Mouse (Mus musculus): ENCODE data around the gene Tnxb. TPM values are rescaled to one million over a fixed set of nuclear protein-coding genes. Genes with fewer than 3 reads are reported as not detected.

The Tnxb gene
- polyA plus RNA-seq, 1 experiment from 2014 or later = 0.85 TPM

DNA sequence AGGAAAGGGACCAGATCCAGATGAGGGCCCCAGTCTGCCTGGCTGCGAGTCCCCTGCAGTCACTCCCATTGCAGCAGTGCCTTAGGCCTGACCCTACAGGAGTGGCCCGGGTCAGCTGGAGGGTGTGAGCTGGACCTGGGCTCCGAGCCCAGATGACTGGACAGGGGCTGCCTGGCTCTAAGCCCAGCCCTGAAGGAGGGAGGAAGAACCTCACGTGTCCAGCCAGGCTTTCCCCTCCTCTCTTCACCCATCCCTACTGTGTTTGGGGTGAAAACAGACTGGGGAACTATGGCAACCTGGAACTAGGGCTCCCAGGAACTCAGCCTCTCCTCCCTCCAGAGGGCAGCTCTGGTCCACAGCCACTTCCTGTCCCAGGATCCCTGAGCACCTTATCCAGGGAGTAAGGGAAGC lies 14.7 kb upstream of the Tnxb start:
- no peaks in the 10 kb centered on the region for H3K9me3 ChIP-seq (ENCODE audit: low read length)
- H3K27ac ChIP-seq (ENCODE audit: low read length) = peak overlapping the region; percentile 81
- H3K9ac ChIP-seq (replicated peaks; ENCODE audit: low read depth) = 0 out of 2 replicates have a peak overlapping the region, but pooled peaks have one; percentile 8
- peaks cover 8% of the 10 kb centered on the region for H3K4me1 ChIP-seq (ENCODE audit: insufficient read depth, low read depth, low read length)
- 24% methylated on average over 4 of the region's 4 CpGs for WGBS
- TF ChIP-seq EP300 (IDR thresholded peaks at IDR 0.05) = peak; percentile 69
- TF ChIP-seq CTCF (IDR thresholded peaks at IDR 0.05) = peak; percentile 66
- H3K36me3 ChIP-seq (ENCODE audit: insufficient read depth, low read length) = 0 out of 2 replicates have a peak, but pooled peaks cover 7% of the 10 kb centered on the region
- peaks cover 3% of the 10 kb centered on the region; the same call in 1 of the 2 replicates for H3K27me3 ChIP-seq (replicated peaks; ENCODE audit: insufficient read depth, low read length)
- peak; percentile 91 for ATAC-seq
- no peak overlapping the region for H3K4me2 ChIP-seq (replicated peaks; ENCODE audit: low read depth, low read length)
- peak; percentile 96 for DNase-seq (ENCODE audit: low spot score)
- H3K4me3 ChIP-seq (ENCODE audit: low read depth, low read length) = no peak overlapping the region

DNA sequence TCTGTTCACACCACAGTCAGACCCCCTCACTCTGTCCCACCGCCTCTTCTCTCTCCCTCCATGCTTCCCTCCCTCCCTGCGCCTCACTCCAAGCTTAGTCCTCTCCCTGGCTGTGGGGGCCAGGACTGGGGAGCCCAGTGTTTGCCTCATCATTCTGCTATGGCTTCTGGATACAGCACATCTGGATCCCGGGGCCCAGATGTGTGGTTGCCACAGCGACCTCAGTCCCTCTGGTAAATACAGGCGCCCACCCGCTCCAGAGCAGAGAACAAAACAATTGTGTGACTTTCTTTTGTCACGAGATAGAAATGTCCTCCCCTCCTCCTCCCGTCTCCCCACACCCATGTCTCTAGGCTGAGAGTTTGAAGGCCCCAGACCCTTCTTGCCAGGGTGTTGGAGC lies 13.7 kb upstream of the Tnxb start:
- no peak for TF ChIP-seq EP300 (IDR thresholded peaks at IDR 0.05)
- TF ChIP-seq CTCF (IDR thresholded peaks at IDR 0.05) = no peak
- H3K4me2 ChIP-seq (replicated peaks; ENCODE audit: low read depth, low read length) = no peak overlapping the region
- peaks cover 17% of the 10 kb centered on the region for H3K4me1 ChIP-seq (ENCODE audit: insufficient read depth, low read depth, low read length)
- peaks cover 7% of the 10 kb centered on the region; the same call in 1 of the 2 replicates for H3K27me3 ChIP-seq (replicated peaks; ENCODE audit: insufficient read depth, low read length)
- H3K27ac ChIP-seq (ENCODE audit: low read length) = no peak overlapping the region
- no peak overlapping the region for H3K9ac ChIP-seq (replicated peaks; ENCODE audit: low read depth)
- no peak for DNase-seq (ENCODE audit: low spot score)
- H3K9me3 ChIP-seq (ENCODE audit: low read length) = no peaks in the 10 kb centered on the region
- H3K36me3 ChIP-seq (ENCODE audit: insufficient read depth, low read length) = 0 out of 2 replicates have a peak, but pooled peaks cover 7% of the 10 kb centered on the region
- no peak overlapping the region for H3K4me3 ChIP-seq (ENCODE audit: low read depth, low read length)
- ATAC-seq = no peak
- 55% methylated on average over 8 of the region's 8 CpGs for WGBS

DNA sequence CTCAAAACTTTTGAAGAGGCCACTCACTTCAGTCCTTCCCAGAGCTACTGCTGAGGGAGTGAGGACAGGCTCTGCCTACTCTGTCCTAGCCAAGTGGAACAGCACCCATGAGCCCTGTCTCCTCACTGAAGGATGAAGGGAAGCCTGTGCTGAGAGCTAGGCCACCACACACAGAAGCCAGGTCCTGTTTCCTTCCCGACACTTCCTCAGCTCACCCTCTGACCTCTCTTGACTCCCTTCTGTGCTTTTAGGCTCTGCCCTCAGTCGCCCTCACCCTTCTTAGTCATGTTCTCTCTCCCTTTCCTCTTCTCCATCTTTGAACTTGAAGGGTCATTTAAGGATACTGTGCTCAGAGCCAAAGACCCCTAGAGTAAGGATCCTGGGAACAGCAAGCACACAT lies 13.1 kb upstream of the Tnxb start:
- no peak overlapping the region for H3K9ac ChIP-seq (replicated peaks; ENCODE audit: low read depth)
- H3K4me3 ChIP-seq (ENCODE audit: low read depth, low read length) = no peak overlapping the region
- no peak overlapping the region for H3K4me2 ChIP-seq (replicated peaks; ENCODE audit: low read depth, low read length)
- peaks cover 17% of the 10 kb centered on the region for H3K4me1 ChIP-seq (ENCODE audit: insufficient read depth, low read depth, low read length)
- no peaks in the 10 kb centered on the region for H3K9me3 ChIP-seq (ENCODE audit: low read length)
- no peak overlapping the region for H3K27ac ChIP-seq (ENCODE audit: low read length)
- ATAC-seq = no peak
- H3K36me3 ChIP-seq (ENCODE audit: insufficient read depth, low read length) = 0 out of 2 replicates have a peak, but pooled peaks cover 7% of the 10 kb centered on the region
- DNase-seq (ENCODE audit: low spot score) = no peak
- WGBS = 30% methylated on average over 2 of the region's 2 CpGs
- peaks cover 7% of the 10 kb centered on the region; the same call in 1 of the 2 replicates for H3K27me3 ChIP-seq (replicated peaks; ENCODE audit: insufficient read depth, low read length)
- TF ChIP-seq EP300 (IDR thresholded peaks at IDR 0.05) (no peak), CTCF (IDR thresholded peaks at IDR 0.05) (no peak)

GRCm38 (mm10) chr17:34658145-34658544 lies 12.2 kb upstream of the Tnxb start:
- no peak for DNase-seq (ENCODE audit: low spot score)

GRCm38 (mm10) chr17:34658591-34658990 lies 11.7 kb upstream of the Tnxb start:
- WGBS = 76% methylated on average over 3 of the region's 3 CpGs
- no peak overlapping the region for H3K27ac ChIP-seq (ENCODE audit: low read length)
- no peaks in the 10 kb centered on the region for H3K36me3 ChIP-seq (ENCODE audit: insufficient read depth, low read length)
- no peaks in the 10 kb centered on the region for H3K9me3 ChIP-seq (ENCODE audit: low read length)
- no peak overlapping the region for H3K4me3 ChIP-seq (ENCODE audit: low read depth, low read length)
- H3K4me1 ChIP-seq (ENCODE audit: insufficient read depth, low read depth, low read length) = peaks cover 17% of the 10 kb centered on the region
- H3K4me2 ChIP-seq (replicated peaks; ENCODE audit: low read depth, low read length) = no peak overlapping the region
- no peak for ATAC-seq
- TF ChIP-seq EP300 (IDR thresholded peaks at IDR 0.05) = no peak
- no peak for TF ChIP-seq CTCF (IDR thresholded peaks at IDR 0.05)
- peaks cover 7% of the 10 kb centered on the region; the same call in 1 of the 2 replicates for H3K27me3 ChIP-seq (replicated peaks; ENCODE audit: insufficient read depth, low read length)
- DNase-seq (ENCODE audit: low spot score) = no peak
- H3K9ac ChIP-seq (replicated peaks; ENCODE audit: low read depth) = no peak overlapping the region

More at GRCm38 (mm10) chr17:34658145-34658544, 12.2 kb upstream of the Tnxb start:
- no peaks in the 10 kb centered on the region for H3K9me3 ChIP-seq (ENCODE audit: low read length)
- H3K36me3 ChIP-seq (ENCODE audit: insufficient read depth, low read length) = no peaks in the 10 kb centered on the region
- no peak overlapping the region for H3K4me2 ChIP-seq (replicated peaks; ENCODE audit: low read depth, low read length)
- H3K27me3 ChIP-seq (replicated peaks; ENCODE audit: insufficient read depth, low read length) = peaks cover 7% of the 10 kb centered on the region; the same call in 1 of the 2 replicates
- TF ChIP-seq CTCF (IDR thresholded peaks at IDR 0.05) (no peak), EP300 (IDR thresholded peaks at IDR 0.05) (no peak)
- H3K9ac ChIP-seq (replicated peaks; ENCODE audit: low read depth) = no peak overlapping the region
- ATAC-seq = no peak
- H3K4me3 ChIP-seq (ENCODE audit: low read depth, low read length) = no peak overlapping the region
- WGBS = 72% methylated on average over 2 of the region's 2 CpGs
- H3K4me1 ChIP-seq (ENCODE audit: insufficient read depth, low read depth, low read length) = peaks cover 17% of the 10 kb centered on the region
- no peak overlapping the region for H3K27ac ChIP-seq (ENCODE audit: low read length)

- no peak for TF ChIP-seq CTCF (IDR thresholded peaks at IDR 0.05)
- TF ChIP-seq EP300 (IDR thresholded peaks at IDR 0.05) = no peak
- H3K4me2 ChIP-seq (replicated peaks; ENCODE audit: low read depth, low read length) = no peak overlapping the region
- no peaks in the 10 kb centered on the region for H3K36me3 ChIP-seq (ENCODE audit: insufficient read depth, low read length)
- no peak overlapping the region for H3K27ac ChIP-seq (ENCODE audit: low read length)
- no peak overlapping the region for H3K4me3 ChIP-seq (ENCODE audit: low read depth, low read length)
- peaks cover 7% of the 10 kb centered on the region; the same call in 1 of the 2 replicates for H3K27me3 ChIP-seq (replicated peaks; ENCODE audit: insufficient read depth, low read length)
- H3K9ac ChIP-seq (replicated peaks; ENCODE audit: low read depth) = no peak overlapping the region
- no peaks in the 10 kb centered on the region for H3K9me3 ChIP-seq (ENCODE audit: low read length)
- ATAC-seq = no peak
- 53% methylated on average over 12 of the region's 12 CpGs for WGBS
- H3K4me1 ChIP-seq (ENCODE audit: insufficient read depth, low read depth, low read length) = peaks cover 17% of the 10 kb centered on the region
- no peak for DNase-seq (ENCODE audit: low spot score)
Observed at GRCm38 (mm10) chr17:34659181-34659896, 11.0 kb upstream of the Tnxb start.
